Mouse (Mus musculus) midbrain, embryonic 16.5 days (tissue): ENCODE results near the gene Dst. TPM values are rescaled to one million over a fixed set of nuclear protein-coding genes. Genes with fewer than 3 reads are reported as not detected.

Experiments used
- ATAC-seq: fragments of 200-750 bp; cut with Nextera tagmentation; 2 replicates; pipeline ENCODE4 v1.8.0; 2017; ENCODE audit warnings: moderate TSS enrichment
- H3K27ac ChIP-seq: fragments of 300-500 bp; sonication (generic); 2 replicates; pipeline ENCODE4 v1.5.1; 2014; ENCODE audit warnings: mild to moderate bottlenecking, low read length, mixed read lengths
- H3K27me3 ChIP-seq: fragments of 300-500 bp; sonication (generic); 2 replicates; pipeline ENCODE4 v1.6.1; 2014; ENCODE audit warnings: low read depth, low read length, mixed read lengths; ENCODE audit not compliant: control insufficient read depth, insufficient read depth
- H3K36me3 ChIP-seq: fragments of 300-500 bp; sonication (generic); 2 replicates; pipeline ENCODE4 v1.6.1; 2014; ENCODE audit warnings: mild to moderate bottlenecking, low read length, moderate library complexity, mixed read lengths; ENCODE audit not compliant: control insufficient read depth, insufficient read depth
- H3K4me1 ChIP-seq: fragments of 300-500 bp; sonication (generic); 2 replicates; pipeline ENCODE4 v1.6.1; 2014; ENCODE audit warnings: mild to moderate bottlenecking, low read length, mixed read lengths; ENCODE audit not compliant: control insufficient read depth, insufficient read depth
- H3K4me2 ChIP-seq: fragments of 300-500 bp; sonication (generic); 2 replicates; pipeline ENCODE4 v1.6.1; 2014; ENCODE audit warnings: mild to moderate bottlenecking, low read length, mixed read lengths
- H3K4me3 ChIP-seq: fragments of 300-500 bp; sonication (generic); 2 replicates; pipeline ENCODE4 v1.5.1; 2014; ENCODE audit warnings: low read depth, mild to moderate bottlenecking, low read length, moderate library complexity, mixed read lengths
- H3K9ac ChIP-seq: fragments of 300-500 bp; sonication (generic); 2 replicates; pipeline ENCODE4 v1.6.1; 2014; ENCODE audit warnings: low read depth, low read length, mixed read lengths
- H3K9me3 ChIP-seq: fragments of 300-500 bp; sonication (generic); replicated peaks from 2 replicates; pipeline ENCODE4 v1.6.1; 2014; ENCODE audit warnings: mild to moderate bottlenecking, low read length, mixed read lengths; ENCODE audit not compliant: control insufficient read depth, poor library complexity, severe bottlenecking
- WGBS: fragments of 180-500 bp; shearing (Covaris S2); extraction: QIAGEN DNeasy Blood & Tissue Kit; methylation state at CpG from one replicate; pipeline ENCODE4 v1.1.7; 2014; 5-methylcytosine and 5-hydroxymethylcytosine counted together
- polyA plus RNA-seq: library from polyadenylated mRNA; unstranded; fragments of >200 nt; fragmentation: Nextera tagmentation; extraction: Ambion mirVana; gene quantifications from 2 replicates; pipeline ENCODE4 v1.2.1, GENCODE M21; 2015

The Dst gene
- polyA plus RNA-seq, 1 experiment from 2014 or later = 36.1 TPM

- peaks cover 18% of the 10 kb centered on the region for H3K4me1 ChIP-seq
- no peaks in the 10 kb centered on the region for H3K27me3 ChIP-seq
- no peak for ATAC-seq
- H3K9me3 ChIP-seq = no peaks in the 10 kb centered on the region
- H3K4me2 ChIP-seq = no peak overlapping the region
- 93% methylated on average over 4 of the region's 4 CpGs for WGBS
- H3K27ac ChIP-seq = no peak overlapping the region
- no peak overlapping the region for H3K9ac ChIP-seq
- no peaks in the 10 kb centered on the region for H3K36me3 ChIP-seq
- H3K4me3 ChIP-seq = no peak overlapping the region
Measured at GRCm38 (mm10) chr1:34002321-34002720, 94.3 kb downstream of the Dst start.

GRCm38 (mm10) chr1:34002970-34003369 lies 94.9 kb downstream of the Dst start:
- no peak overlapping the region for H3K4me2 ChIP-seq
- H3K4me1 ChIP-seq = peaks cover 25% of the 10 kb centered on the region
- 56% methylated on average over 9 of the region's 9 CpGs for WGBS
- H3K27ac ChIP-seq = no peak overlapping the region
- H3K4me3 ChIP-seq = no peak overlapping the region
- H3K9ac ChIP-seq = no peak overlapping the region
- ATAC-seq = no peak
- no peaks in the 10 kb centered on the region for H3K27me3 ChIP-seq
- H3K9me3 ChIP-seq = no peaks in the 10 kb centered on the region
- no peaks in the 10 kb centered on the region for H3K36me3 ChIP-seq

GRCm38 (mm10) chr1:34005238-34005725 lies 97.3 kb downstream of the Dst start:
- peak; percentile 43; the same call in 1 of the 2 replicates for ATAC-seq
- H3K27ac ChIP-seq = peak overlapping the region; percentile 85
- no peaks in the 10 kb centered on the region for H3K9me3 ChIP-seq
- peak overlapping the region; percentile 82 for H3K9ac ChIP-seq
- H3K4me2 ChIP-seq = peak overlapping the region; percentile 61
- H3K27me3 ChIP-seq = no peaks in the 10 kb centered on the region
- H3K36me3 ChIP-seq = no peaks in the 10 kb centered on the region
- H3K4me1 ChIP-seq = peaks cover 34% of the 10 kb centered on the region
- WGBS = under 1% methylated on average over 10 of the region's 10 CpGs
- peak overlapping the region; percentile 61 for H3K4me3 ChIP-seq

GRCm38 (mm10) chr1:34005726-34006638 lies 98.0 kb downstream of the Dst start:
- no peaks in the 10 kb centered on the region for H3K27me3 ChIP-seq
- peak overlapping the region; percentile 82 for H3K9ac ChIP-seq
- peaks cover 37% of the 10 kb centered on the region for H3K4me1 ChIP-seq
- peak; percentile 87 for ATAC-seq
- peak overlapping the region; percentile 85 for H3K27ac ChIP-seq
- no peaks in the 10 kb centered on the region for H3K36me3 ChIP-seq
- under 1% methylated on average over 29 of the region's 29 CpGs for WGBS
- H3K4me2 ChIP-seq = peak overlapping the region; percentile 61
- H3K4me3 ChIP-seq = peak overlapping the region; percentile 61
- no peaks in the 10 kb centered on the region for H3K9me3 ChIP-seq

- WGBS = 14% methylated on average over 5 of the region's 5 CpGs
- peaks cover 38% of the 10 kb centered on the region for H3K4me1 ChIP-seq
- H3K27ac ChIP-seq = peak overlapping the region; percentile 85; the same call in 1 of the 2 replicates
- H3K4me2 ChIP-seq = peak overlapping the region; percentile 61
- H3K9me3 ChIP-seq = no peaks in the 10 kb centered on the region
- H3K9ac ChIP-seq = peak overlapping the region; percentile 82
- no peaks in the 10 kb centered on the region for H3K36me3 ChIP-seq
- ATAC-seq = no peak
- H3K4me3 ChIP-seq = peak overlapping the region; percentile 61
- no peaks in the 10 kb centered on the region for H3K27me3 ChIP-seq
Measured at GRCm38 (mm10) chr1:34006828-34007361, 98.9 kb downstream of the Dst start.

GRCm38 (mm10) chr1:34007379-34007778 lies 99.4 kb downstream of the Dst start:
- Histone ChIP-seq H3K36me3 (no peaks in the 10 kb centered on the region), H3K4me3 (peak overlapping the region; percentile 61), H3K4me1 (peaks cover 40% of the 10 kb centered on the region), H3K4me2 (peak overlapping the region; percentile 61), H3K9ac (peak overlapping the region; percentile 82), H3K9me3 (no peaks in the 10 kb centered on the region), H3K27ac (no peak overlapping the region), H3K27me3 (no peaks in the 10 kb centered on the region)
- no peak for ATAC-seq
- WGBS = 21% methylated on average over 4 of the region's 4 CpGs

- Histone ChIP-seq H3K9me3 (no peaks in the 10 kb centered on the region), H3K4me1 (peaks cover 38% of the 10 kb centered on the region), H3K9ac (peak overlapping the region; percentile 94), H3K4me3 (peak overlapping the region; percentile 90), H3K27ac (peak overlapping the region; percentile 77), H3K4me2 (peak overlapping the region; percentile 92), H3K36me3 (no peaks in the 10 kb centered on the region), H3K27me3 (no peaks in the 10 kb centered on the region)
- WGBS = 1% methylated on average over 40 of the region's 47 CpGs
- ATAC-seq = peak; percentile 87
Measured at GRCm38 (mm10) chr1:34011051-34011677, 103.1 kb downstream of the Dst start.

GRCm38 (mm10) chr1:34011821-34012271 lies 103.8 kb downstream of the Dst start:
- Histone ChIP-seq H3K4me3 (peak overlapping the region; percentile 90), H3K4me1 (peaks cover 34% of the 10 kb centered on the region), H3K9me3 (no peaks in the 10 kb centered on the region)

More at GRCm38 (mm10) chr1:34011821-34012271, 103.8 kb downstream of the Dst start:
- peak overlapping the region; percentile 92 for H3K4me2 ChIP-seq
- WGBS = 0% methylated on average over 16 of the region's 16 CpGs
- peak overlapping the region; percentile 77 for H3K27ac ChIP-seq
- H3K36me3 ChIP-seq = no peaks in the 10 kb centered on the region
- H3K27me3 ChIP-seq = no peaks in the 10 kb centered on the region
- peak overlapping the region; percentile 94 for H3K9ac ChIP-seq
- peak; percentile 68 for ATAC-seq
